Mouse (Mus musculus): ENCODE data around the gene Rbms3. TPM values are rescaled to one million over a fixed set of nuclear protein-coding genes. Genes with fewer than 3 reads are reported as not detected.
A peak's percentile ranks its signal among the peaks of the same experiment; 100 is the strongest.

Rbms3 gene
- polyA plus RNA-seq, 1 experiment from 2014 or later = 90.2 TPM

GRCm38 (mm10) chr9:117066502-117066901 lies 563.2 kb downstream of the Rbms3 start:
- no peak overlapping the region for H3K4me3 ChIP-seq (ENCODE audit: low read depth, low read length)
- ATAC-seq (ENCODE audit: insufficient number of reproducible peaks, insufficient read depth, low FRiP score, low read depth) = no peak
- no peak overlapping the region for H3K9ac ChIP-seq (replicated peaks; ENCODE audit: low read depth, low read length)
- peaks cover 3% of the 10 kb centered on the region; the same call in 1 of the 2 replicates for H3K9me3 ChIP-seq (ENCODE audit: control insufficient read depth, low read depth, low read length)
- 72% methylated on average over 3 of the region's 3 CpGs for WGBS
- no peaks in the 10 kb centered on the region; the same call in 1 of the 2 replicates for H3K36me3 ChIP-seq (ENCODE audit: control insufficient read depth, insufficient read depth, low read length)
- H3K27me3 ChIP-seq (ENCODE audit: control insufficient read depth, insufficient read depth, low read length) = no peaks in the 10 kb centered on the region
- no peak overlapping the region for H3K27ac ChIP-seq (ENCODE audit: low read length)
- H3K4me1 ChIP-seq (ENCODE audit: control insufficient read depth, insufficient read depth, low read length) = no peaks in the 10 kb centered on the region
- no peak overlapping the region for H3K4me2 ChIP-seq (replicated peaks; ENCODE audit: low read depth, low read length)

GRCm38 (mm10) chr9:117065601-117066000 lies 564.1 kb downstream of the Rbms3 start:
- H3K9ac ChIP-seq (replicated peaks; ENCODE audit: low read depth, low read length) = no peak overlapping the region
- no peak overlapping the region for H3K4me3 ChIP-seq (ENCODE audit: low read depth, low read length)
- 89% methylated on average over 6 of the region's 6 CpGs for WGBS
- no peak for ATAC-seq (ENCODE audit: insufficient number of reproducible peaks, insufficient read depth, low FRiP score, low read depth)
- H3K4me2 ChIP-seq (replicated peaks; ENCODE audit: low read depth, low read length) = no peak overlapping the region
- H3K4me1 ChIP-seq (ENCODE audit: control insufficient read depth, insufficient read depth, low read length) = no peaks in the 10 kb centered on the region
- peaks cover 3% of the 10 kb centered on the region; the same call in 1 of the 2 replicates for H3K9me3 ChIP-seq (ENCODE audit: control insufficient read depth, low read depth, low read length)
- no peaks in the 10 kb centered on the region; the same call in 1 of the 2 replicates for H3K36me3 ChIP-seq (ENCODE audit: control insufficient read depth, insufficient read depth, low read length)
- no peaks in the 10 kb centered on the region for H3K27me3 ChIP-seq (ENCODE audit: control insufficient read depth, insufficient read depth, low read length)
- no peak overlapping the region for H3K27ac ChIP-seq (ENCODE audit: low read length)

DNA sequence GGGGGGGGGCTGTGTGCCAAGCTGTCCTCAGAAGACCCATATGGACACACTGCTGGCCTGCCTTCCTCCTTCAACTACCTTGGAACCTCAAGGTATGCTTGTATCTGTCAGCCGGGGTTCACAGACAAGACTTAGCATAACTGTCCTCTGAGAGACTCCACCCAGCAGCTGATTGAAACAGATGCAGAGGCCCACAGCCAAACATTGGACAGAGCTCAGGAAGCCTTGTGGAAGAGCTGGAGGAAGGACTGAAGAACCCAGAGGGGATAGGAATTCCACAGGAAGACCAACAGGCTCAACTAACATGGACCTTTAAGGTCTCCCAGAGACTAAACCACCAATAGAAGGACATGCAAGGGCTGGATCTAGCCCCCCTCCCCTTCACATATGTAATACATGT lies 570.1 kb downstream of the Rbms3 start:
- H3K27ac ChIP-seq (ENCODE audit: low read length) = no peak overlapping the region
- ATAC-seq (ENCODE audit: insufficient number of reproducible peaks, insufficient read depth, low FRiP score, low read depth) = no peak
- no peaks in the 10 kb centered on the region for H3K27me3 ChIP-seq (ENCODE audit: control insufficient read depth, insufficient read depth, low read length)
- no peaks in the 10 kb centered on the region for H3K9me3 ChIP-seq (ENCODE audit: control insufficient read depth, low read depth, low read length)
- no peaks in the 10 kb centered on the region for H3K4me1 ChIP-seq (ENCODE audit: control insufficient read depth, insufficient read depth, low read length)
- no peaks in the 10 kb centered on the region for H3K36me3 ChIP-seq (ENCODE audit: control insufficient read depth, insufficient read depth, low read length)
- H3K9ac ChIP-seq (replicated peaks; ENCODE audit: low read depth, low read length) = no peak overlapping the region
- H3K4me3 ChIP-seq (ENCODE audit: low read depth, low read length) = no peak overlapping the region
- no peak overlapping the region for H3K4me2 ChIP-seq (replicated peaks; ENCODE audit: low read depth, low read length)
- WGBS = 100% methylated on average over 1 of the region's 1 CpGs

- 87% methylated on average over 6 of the region's 6 CpGs for WGBS
Observed at GRCm38 (mm10) chr9:117059135-117059534, 570.6 kb downstream of the Rbms3 start.

GRCm38 (mm10) chr9:117051935-117052334 lies 577.8 kb downstream of the Rbms3 start:
- Histone ChIP-seq H3K4me1 (ENCODE audit: control insufficient read depth, insufficient read depth, low read length) (no peaks in the 10 kb centered on the region), H3K27me3 (ENCODE audit: control insufficient read depth, insufficient read depth, low read length) (no peaks in the 10 kb centered on the region), H3K27ac (ENCODE audit: low read length) (no peak overlapping the region), H3K4me2 (replicated peaks; ENCODE audit: low read depth, low read length) (no peak overlapping the region), H3K9me3 (ENCODE audit: control insufficient read depth, low read depth, low read length) (no peaks in the 10 kb centered on the region), H3K4me3 (ENCODE audit: low read depth, low read length) (no peak overlapping the region), H3K9ac (replicated peaks; ENCODE audit: low read depth, low read length) (no peak overlapping the region), H3K36me3 (ENCODE audit: control insufficient read depth, insufficient read depth, low read length) (no peaks in the 10 kb centered on the region; the same call in 1 of the 2 replicates)
- WGBS = 94% methylated on average over 2 of the region's 2 CpGs
- no peak for ATAC-seq (ENCODE audit: insufficient number of reproducible peaks, insufficient read depth, low FRiP score, low read depth)

More at GRCm38 (mm10) chr9:117059135-117059534, 570.6 kb downstream of the Rbms3 start:
- no peaks in the 10 kb centered on the region for H3K36me3 ChIP-seq (ENCODE audit: control insufficient read depth, insufficient read depth, low read length)
- ATAC-seq (ENCODE audit: insufficient number of reproducible peaks, insufficient read depth, low FRiP score, low read depth) = no peak
- no peak overlapping the region for H3K9ac ChIP-seq (replicated peaks; ENCODE audit: low read depth, low read length)
- H3K27me3 ChIP-seq (ENCODE audit: control insufficient read depth, insufficient read depth, low read length) = no peaks in the 10 kb centered on the region
- no peaks in the 10 kb centered on the region for H3K9me3 ChIP-seq (ENCODE audit: control insufficient read depth, low read depth, low read length)
- H3K4me2 ChIP-seq (replicated peaks; ENCODE audit: low read depth, low read length) = no peak overlapping the region
- H3K4me1 ChIP-seq (ENCODE audit: control insufficient read depth, insufficient read depth, low read length) = no peaks in the 10 kb centered on the region
- H3K4me3 ChIP-seq (ENCODE audit: low read depth, low read length) = no peak overlapping the region
- H3K27ac ChIP-seq (ENCODE audit: low read length) = no peak overlapping the region

DNA sequence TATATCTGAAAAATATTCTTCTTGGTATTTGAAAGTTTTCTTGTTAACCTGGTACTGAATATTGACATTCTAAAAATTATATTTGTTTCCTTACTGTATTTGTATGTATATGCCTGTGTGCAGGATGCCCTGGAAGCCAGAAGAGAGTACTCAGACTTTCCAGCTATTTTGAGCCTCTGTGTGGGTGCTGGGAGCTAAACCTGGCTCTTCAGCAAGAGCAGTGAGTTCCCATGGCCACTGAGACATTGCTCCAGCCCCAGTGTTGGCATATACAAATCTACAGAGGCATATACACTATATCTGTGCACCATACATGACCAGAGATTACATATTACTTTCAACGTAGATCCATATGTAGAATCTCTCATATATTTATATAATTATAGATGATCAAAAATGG lies 581.1 kb downstream of the Rbms3 start:
- H3K36me3 ChIP-seq (ENCODE audit: control insufficient read depth, insufficient read depth, low read length) = no peaks in the 10 kb centered on the region
- H3K9me3 ChIP-seq (ENCODE audit: control insufficient read depth, low read depth, low read length) = no peaks in the 10 kb centered on the region
- WGBS = 89% methylated on average over 1 of the region's 1 CpGs
- H3K27me3 ChIP-seq (ENCODE audit: control insufficient read depth, insufficient read depth, low read length) = no peaks in the 10 kb centered on the region
- no peaks in the 10 kb centered on the region for H3K4me1 ChIP-seq (ENCODE audit: control insufficient read depth, insufficient read depth, low read length)
- H3K9ac ChIP-seq (replicated peaks; ENCODE audit: low read depth, low read length) = no peak overlapping the region
- no peak for ATAC-seq (ENCODE audit: insufficient number of reproducible peaks, insufficient read depth, low FRiP score, low read depth)
- H3K4me3 ChIP-seq (ENCODE audit: low read depth, low read length) = no peak overlapping the region
- H3K27ac ChIP-seq (ENCODE audit: low read length) = no peak overlapping the region
- no peak overlapping the region for H3K4me2 ChIP-seq (replicated peaks; ENCODE audit: low read depth, low read length)

DNA sequence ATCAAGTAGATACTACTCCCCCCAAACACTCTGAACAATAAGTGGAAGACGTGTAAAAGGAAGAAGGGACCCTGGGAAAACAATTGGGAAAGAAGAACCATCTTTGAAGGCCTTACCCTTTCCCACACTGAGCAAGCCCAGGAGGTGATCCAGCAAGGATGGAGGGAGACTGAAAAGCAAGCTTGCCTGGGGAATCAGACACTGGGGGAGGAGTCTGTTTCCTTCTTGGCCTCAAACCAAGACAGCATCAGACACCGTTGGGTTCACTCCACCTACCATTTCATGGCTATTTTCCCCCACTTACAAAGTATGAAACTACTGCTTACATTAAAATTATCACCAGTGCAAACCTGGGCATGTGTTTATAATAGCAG lies 587.7 kb downstream of the Rbms3 start:
- WGBS = 30% methylated on average over 2 of the region's 2 CpGs
- Histone ChIP-seq H3K4me2 (replicated peaks; ENCODE audit: low read depth, low read length) (no peak overlapping the region), H3K9ac (replicated peaks; ENCODE audit: low read depth, low read length) (no peak overlapping the region), H3K27ac (ENCODE audit: low read length) (peak overlapping the region; percentile 48), H3K27me3 (ENCODE audit: control insufficient read depth, insufficient read depth, low read length) (no peaks in the 10 kb centered on the region), H3K36me3 (ENCODE audit: control insufficient read depth, insufficient read depth, low read length) (no peaks in the 10 kb centered on the region), H3K4me3 (ENCODE audit: low read depth, low read length) (no peak overlapping the region), H3K4me1 (ENCODE audit: control insufficient read depth, insufficient read depth, low read length) (peaks cover 5% of the 10 kb centered on the region; the same call in 1 of the 2 replicates), H3K9me3 (ENCODE audit: control insufficient read depth, low read depth, low read length) (no peaks in the 10 kb centered on the region)
- peak; percentile 64; the same call in 1 of the 2 replicates for ATAC-seq (ENCODE audit: insufficient number of reproducible peaks, insufficient read depth, low FRiP score, low read depth)

DNA sequence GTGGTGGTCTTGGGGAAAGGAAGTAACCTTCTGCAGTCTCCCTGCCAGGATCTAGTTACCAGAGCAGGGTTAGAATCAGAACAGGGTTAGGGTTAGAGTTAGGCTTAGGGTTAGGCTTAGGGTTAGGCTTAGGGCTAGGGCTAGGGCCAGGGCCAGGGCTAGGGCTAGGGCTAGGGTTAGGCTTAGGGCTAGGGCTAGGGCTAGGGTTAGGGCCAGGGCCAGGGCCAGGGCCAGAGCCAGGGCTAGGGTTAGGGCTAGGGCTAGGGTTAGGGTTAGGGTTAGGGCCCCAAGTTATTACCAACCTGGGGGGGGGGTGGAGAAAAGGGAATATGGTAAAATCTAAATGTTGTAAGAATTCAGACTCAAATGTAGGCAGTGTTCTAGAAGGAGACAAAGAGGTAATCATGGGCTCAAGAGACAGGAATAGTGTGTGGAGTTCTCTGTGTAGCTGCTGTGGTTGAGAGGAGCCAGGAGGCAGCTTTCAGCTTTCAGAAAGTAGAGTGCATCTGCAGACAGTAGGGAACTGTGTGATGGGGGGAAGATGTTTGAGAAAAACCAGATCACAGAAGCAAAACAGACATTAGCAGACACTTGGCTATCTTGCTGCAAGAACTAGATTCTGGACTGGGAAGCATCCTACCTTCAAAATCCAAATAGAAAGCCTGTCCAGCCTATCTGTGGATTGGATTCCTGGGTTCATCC lies 588.3 kb downstream of the Rbms3 start:
- Histone ChIP-seq H3K4me3 (ENCODE audit: low read depth, low read length) (no peak overlapping the region), H3K36me3 (ENCODE audit: control insufficient read depth, insufficient read depth, low read length) (no peaks in the 10 kb centered on the region), H3K4me2 (replicated peaks; ENCODE audit: low read depth, low read length) (no peak overlapping the region), H3K9me3 (ENCODE audit: control insufficient read depth, low read depth, low read length) (no peaks in the 10 kb centered on the region), H3K27me3 (ENCODE audit: control insufficient read depth, insufficient read depth, low read length) (no peaks in the 10 kb centered on the region), H3K4me1 (ENCODE audit: control insufficient read depth, insufficient read depth, low read length) (peaks cover 5% of the 10 kb centered on the region; the same call in 1 of the 2 replicates), H3K9ac (replicated peaks; ENCODE audit: low read depth, low read length) (no peak overlapping the region), H3K27ac (ENCODE audit: low read length) (peak overlapping the region; percentile 66; the same call in 1 of the 2 replicates)
- peak; percentile 67; the same call in 1 of the 2 replicates for ATAC-seq (ENCODE audit: insufficient number of reproducible peaks, insufficient read depth, low FRiP score, low read depth)
